Mouse (Mus musculus) naive thymus-derived CD4-positive, alpha-beta T cell, adult 5 months (primary cell): ENCODE results near the gene Paf1. TPM values are rescaled to one million over a fixed set of nuclear protein-coding genes. Genes with fewer than 3 reads are reported as not detected.

Source experiments
- polyA plus RNA-seq: library from polyadenylated mRNA; unstranded; fragments of 100-300 nt; shearing (Covaris generic); gene quantifications from one replicate; pipeline ENCODE4 v1.2.1, GENCODE M21; 2017

The Paf1 gene
- 170 TPM for polyA plus RNA-seq

DNA sequence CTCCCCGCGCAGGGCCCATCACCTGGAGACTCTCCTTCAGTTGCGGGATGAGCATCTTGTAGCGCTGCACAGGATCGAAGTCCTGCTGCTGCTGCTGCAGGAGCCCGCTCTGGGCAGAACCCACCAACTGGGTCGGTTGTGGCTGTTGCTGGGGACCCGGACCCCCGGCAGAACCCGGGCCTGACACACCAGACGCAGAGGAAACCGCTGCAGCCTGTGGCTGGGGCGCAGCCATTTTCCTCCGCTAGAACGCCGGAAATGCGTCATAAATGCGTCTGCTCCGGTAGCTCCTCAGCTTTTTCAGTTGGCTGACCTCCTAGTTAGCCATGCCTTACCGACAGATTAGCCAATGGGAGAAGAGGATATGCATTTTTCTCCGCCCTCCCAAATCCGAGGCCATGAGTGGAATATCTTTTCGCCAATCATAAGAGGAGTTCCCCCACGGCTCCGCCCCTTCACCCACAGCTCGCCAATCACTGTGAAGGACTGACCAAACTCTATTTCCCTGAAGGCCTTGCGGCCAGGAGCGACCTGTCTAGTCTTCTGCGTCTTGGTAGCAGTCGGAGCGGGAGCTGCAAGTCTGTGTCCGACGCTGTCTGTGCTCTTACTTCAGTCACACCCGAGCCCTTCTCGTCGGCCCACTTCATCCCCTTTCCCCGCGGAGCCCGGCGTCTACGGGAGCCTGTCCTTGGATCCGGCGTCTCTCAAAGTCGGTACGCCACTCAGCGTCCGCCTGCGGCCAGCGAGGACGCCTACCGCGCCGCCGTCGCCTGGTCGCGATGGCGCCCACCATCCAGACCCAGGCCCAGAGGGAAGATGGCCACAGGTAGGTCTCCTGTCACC is at the start of gene Paf1, which contains the start of gene Med29:
Gene Paf1, plus strand, starts transcription at position 523 of the 843 bp plus-strand sequence.
Gene Med29, minus strand, starts transcription at position 280 of the 843 bp plus-strand sequence.

DNA sequence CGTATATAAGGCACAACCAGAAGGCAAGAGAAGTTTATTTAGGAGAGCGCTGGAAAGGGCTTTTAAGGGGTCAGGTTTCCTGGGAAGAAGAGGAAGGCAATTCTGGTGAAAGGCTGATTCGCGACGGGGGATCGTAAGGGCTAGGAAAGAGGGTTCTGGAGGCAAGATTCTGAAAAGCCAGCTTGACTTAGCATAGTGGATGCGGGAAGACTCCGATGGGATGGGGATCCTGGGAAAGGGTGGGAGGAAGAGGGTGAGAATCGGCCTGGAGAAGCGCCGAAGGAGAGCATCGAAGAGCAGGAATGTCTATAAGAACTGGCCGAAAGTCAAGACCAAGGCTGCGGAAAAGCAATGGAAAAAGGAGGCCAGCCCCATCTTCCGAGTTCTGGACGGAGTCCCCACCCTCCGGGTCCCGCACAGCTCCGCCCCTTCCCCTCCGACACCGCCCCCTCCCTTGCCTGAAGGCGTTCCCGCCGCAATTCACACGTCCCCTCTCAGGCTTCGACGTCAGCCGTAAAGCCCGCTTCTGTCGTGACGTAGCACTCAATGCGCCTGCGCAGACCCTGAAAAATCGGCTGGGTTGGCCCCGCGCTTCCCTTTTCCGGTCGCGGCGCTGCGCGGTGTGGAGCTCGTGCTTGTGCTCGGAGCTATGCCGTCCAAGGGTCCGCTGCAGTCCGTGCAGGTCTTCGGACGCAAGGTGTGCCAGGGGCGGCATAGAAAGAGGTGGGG is 42.4 kb upstream of the Paf1 start, which contains the start of gene Rps16:
Gene Rps16, plus strand, starts transcription at position 498 of the 729 bp plus-strand sequence.

DNA sequence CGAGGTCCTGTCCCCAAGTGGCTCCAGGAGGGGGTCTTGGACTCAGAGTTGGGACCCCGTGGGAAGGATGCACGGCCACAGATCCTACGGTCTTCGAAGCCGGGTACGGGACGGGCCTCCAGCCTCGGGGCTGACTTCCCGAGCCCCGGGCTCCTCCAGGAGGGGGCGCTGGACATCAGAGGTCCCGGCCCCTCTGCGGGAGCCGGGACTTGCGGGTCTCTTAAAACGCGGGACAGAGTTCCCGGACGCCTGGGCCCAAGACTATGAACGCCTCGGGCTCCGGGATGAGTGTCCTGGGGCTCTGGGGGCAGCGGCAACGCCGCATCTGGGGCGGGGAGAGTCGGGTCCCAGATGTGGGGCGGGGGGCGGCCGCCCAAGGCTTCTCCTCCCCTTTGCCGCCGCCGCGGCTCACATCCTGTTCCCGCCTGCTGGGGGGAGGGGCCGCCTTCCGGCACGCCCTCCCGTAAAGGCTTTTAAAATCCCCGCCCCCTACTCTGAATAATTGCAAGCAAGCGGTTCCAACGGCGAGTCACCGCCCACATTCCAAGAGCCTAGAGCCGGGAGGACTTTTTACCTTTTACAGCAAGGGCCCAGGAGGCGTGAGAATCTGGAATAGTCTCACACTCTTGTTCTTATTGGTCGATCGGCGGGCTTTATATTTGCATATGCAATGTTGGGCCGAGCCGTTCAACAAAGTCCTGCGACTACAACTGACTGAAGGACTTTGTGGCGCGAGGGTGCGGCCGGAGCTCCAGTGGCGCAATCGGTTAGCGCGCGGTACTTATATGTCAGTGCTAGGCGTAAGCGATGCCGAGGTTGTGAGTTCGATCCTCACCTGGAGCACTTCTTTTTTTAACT is 20.3 kb upstream of the Paf1 start, which contains the start of gene Plekhg2:
Gene Plekhg2, minus strand, starts transcription at position 349 of the 858 bp plus-strand sequence.

DNA sequence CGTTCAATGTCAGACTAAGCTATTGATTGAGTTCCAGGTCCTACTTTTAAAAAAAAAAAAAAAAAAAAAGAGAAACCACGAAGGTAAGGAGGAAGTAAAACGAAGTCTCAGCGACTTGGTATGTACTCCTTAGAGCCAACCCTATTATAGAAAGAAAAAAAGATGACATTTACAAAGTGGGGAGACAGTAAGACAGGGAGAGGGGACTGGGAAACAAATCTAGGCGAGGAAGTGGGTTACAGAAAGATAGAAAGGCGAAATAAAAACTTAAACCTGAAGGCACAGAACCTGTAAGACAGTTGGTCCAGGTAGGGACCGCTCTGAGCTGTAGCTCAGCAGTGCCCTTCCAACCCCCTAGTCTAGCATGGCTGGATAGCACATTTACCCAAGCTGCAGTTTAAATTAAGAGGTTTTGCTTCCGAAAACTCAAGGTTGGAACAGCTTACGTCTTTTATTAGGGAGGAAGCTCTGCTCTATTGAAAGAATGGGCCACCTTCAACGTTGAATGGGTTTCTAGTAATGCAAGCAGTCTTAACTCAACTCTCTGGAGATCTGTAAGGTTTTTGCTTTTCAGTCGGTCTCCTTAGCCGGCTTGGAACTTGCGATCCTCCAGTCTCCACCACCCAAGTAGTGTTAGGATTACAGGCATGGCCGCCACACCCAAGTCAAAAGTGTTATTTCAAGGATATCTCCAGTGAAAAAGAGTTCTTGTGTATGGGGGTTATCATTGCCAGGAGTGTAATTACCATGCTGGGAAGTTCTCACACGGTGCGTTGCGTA is 12.3 kb upstream of the Paf1 start, which contains the start of gene Zfp36:
Gene Zfp36, minus strand, starts transcription at position 17 of the 780 bp plus-strand sequence.

DNA sequence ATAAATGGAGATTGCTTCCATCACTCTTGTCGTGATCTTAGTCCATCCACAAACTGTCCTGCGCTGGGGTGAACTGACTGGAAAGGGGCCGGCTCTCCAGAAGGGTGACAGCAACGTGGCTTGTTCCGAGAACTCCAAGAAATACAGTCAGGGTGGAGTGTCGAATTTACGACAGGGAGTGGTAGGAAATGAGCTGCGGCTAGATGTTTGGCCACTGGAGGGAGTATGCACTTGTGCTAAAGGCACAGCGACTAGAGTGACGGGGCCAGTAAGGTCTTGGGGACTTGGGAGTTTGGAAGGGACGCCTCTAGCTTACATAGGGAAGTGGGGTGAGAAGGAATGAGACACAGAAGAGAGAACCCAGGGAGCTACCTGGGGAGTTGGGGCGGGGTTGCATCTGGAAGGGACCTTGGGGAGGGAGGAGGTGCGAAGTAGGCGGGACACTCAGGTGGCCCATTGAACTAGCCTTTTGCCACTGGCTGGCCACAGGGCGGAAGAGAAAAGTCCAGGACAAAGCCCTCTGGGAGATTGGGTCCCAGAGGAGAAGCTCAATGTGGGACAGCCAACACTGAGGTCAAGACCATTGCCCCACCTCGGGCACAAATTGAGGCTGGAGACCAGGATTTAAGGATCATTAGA is 44.3 kb downstream of the Paf1 start, which contains the start of gene Gmfg:
Gene Gmfg, plus strand, starts transcription at position 516 of the 639 bp plus-strand sequence.

Other genes starting within 250 kb of the Paf1 start
- gene Fbl, start 223.2 kb upstream of the Paf1 start, polyA plus RNA-seq = 228 TPM
- gene Dyrk1b, start 213.5 kb upstream of the Paf1 start, polyA plus RNA-seq = 10.3 TPM
- gene Eid2, start 125.1 kb upstream of the Paf1 start, polyA plus RNA-seq = 6.6 TPM
- 3.7 TPM for gene Eid2b, start 115.2 kb upstream of the Paf1 start, polyA plus RNA-seq
- gene Selenov, start 101.8 kb upstream of the Paf1 start, polyA plus RNA-seq = not detected
- gene Dll3, start 90.7 kb upstream of the Paf1 start, polyA plus RNA-seq = not detected
- 55.8 TPM for gene Timm50, start 80.9 kb upstream of the Paf1 start, polyA plus RNA-seq
- gene Supt5, start 54.2 kb upstream of the Paf1 start, polyA plus RNA-seq = 213 TPM
- 983 TPM for gene Rps16, start 42.3 kb upstream of the Paf1 start, polyA plus RNA-seq
- 48.9 TPM for gene Plekhg2, start 20.4 kb upstream of the Paf1 start, polyA plus RNA-seq
- 189 TPM for gene Zfp36, start 12.7 kb upstream of the Paf1 start, polyA plus RNA-seq
- gene Med29, start 243 bp upstream of the Paf1 start, polyA plus RNA-seq = 23.0 TPM
- 436 TPM for gene Gmfg, start 44.5 kb downstream of the Paf1 start, polyA plus RNA-seq
- 2.3 TPM for gene Lrfn1, start 59.0 kb downstream of the Paf1 start, polyA plus RNA-seq
- not detected for gene Ifnl2, start 117.5 kb downstream of the Paf1 start, polyA plus RNA-seq
- gene Ifnl3, start 129.9 kb downstream of the Paf1 start, polyA plus RNA-seq = not detected
- gene Sycn, start 147.9 kb downstream of the Paf1 start, polyA plus RNA-seq = not detected
- not detected for gene Nccrp1, start 154.3 kb downstream of the Paf1 start, polyA plus RNA-seq
- 48.1 TPM for gene Samd4b, start 205.2 kb downstream of the Paf1 start, polyA plus RNA-seq
- 6.2 TPM for gene Pak4, start 205.2 kb downstream of the Paf1 start, polyA plus RNA-seq
- not detected for gene Acp7, start 238.4 kb downstream of the Paf1 start, polyA plus RNA-seq